Mouse (Mus musculus): ENCODE results near the gene Chrnb2.

DNA sequence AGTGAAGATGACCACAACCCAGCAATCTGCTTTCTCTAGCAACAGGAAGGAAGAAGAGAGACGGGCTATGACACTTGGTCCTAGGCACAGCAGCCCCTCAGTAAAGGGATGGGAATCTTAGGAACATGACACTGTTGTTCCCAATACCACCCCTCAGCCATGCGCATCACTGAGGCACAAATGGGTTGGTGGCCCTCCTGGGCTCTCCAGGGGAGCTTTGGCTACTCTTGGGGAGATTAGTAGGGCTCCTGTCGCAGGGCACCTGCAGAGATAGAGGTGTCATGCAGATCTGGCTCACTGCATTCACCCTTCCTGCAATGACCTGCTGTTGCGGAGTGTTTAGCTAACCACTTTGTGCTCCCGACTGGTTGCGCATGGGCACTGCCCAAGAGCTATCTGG lies 21.8 kb upstream of the Chrnb2 start:
- TF ChIP-seq CTCF (IDR thresholded peaks at IDR 0.05; ENCODE audit: low read depth) (no peak), EP300 (optimal IDR thresholded peaks at IDR 0.05) (no peak)
